Mouse (Mus musculus) gastrocnemius, postnatal 4 days (tissue): ENCODE results near the gene Gipr. TPM values are rescaled to one million over a fixed set of nuclear protein-coding genes. Genes with fewer than 3 reads are reported as not detected.

ENCODE experiments used
- DNase-seq, 2 experiments: peaks; one replicate each; pipeline ENCODE4 v3.0.0; 2021 to 2022; ENCODE audit warnings: low spot score in 2 of 2, mixed read lengths in 2 of 2
- total RNA-seq, 2 experiments: library from RNA; stranded (reverse); gene quantifications; 2 replicates each; pipeline ENCODE4 v1.2.3; 2021

Gene Gipr
- total RNA-seq, 2 experiments from 2014 or later = 0.13 to 0.15 TPM

DNA sequence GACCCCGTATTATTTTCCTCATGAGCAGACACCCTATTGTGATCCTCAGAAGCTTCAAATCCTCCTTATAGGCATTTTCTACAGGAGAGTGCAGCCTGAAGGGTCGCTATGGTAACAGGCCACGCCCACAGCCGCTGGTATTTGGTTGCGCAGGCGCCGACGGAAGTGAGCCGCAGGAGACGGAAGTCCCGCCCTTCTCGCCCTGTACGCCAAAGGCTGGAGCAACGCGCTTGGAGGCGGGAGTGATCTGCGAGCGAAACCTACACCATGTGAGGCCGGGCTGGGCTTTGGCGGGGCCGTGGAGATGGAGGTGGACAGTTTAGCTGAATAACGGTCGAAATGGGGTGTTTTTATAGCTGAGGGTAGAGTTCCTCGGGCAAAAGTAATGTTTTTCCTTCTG lies 16.3 kb downstream of the Gipr start, which contains the start of gene Snrpd2:
Snrpd2 (plus strand) TSS at position 97 of the 400 bp plus-strand sequence.
- peak; percentile 94 to 99 for DNase-seq

DNA sequence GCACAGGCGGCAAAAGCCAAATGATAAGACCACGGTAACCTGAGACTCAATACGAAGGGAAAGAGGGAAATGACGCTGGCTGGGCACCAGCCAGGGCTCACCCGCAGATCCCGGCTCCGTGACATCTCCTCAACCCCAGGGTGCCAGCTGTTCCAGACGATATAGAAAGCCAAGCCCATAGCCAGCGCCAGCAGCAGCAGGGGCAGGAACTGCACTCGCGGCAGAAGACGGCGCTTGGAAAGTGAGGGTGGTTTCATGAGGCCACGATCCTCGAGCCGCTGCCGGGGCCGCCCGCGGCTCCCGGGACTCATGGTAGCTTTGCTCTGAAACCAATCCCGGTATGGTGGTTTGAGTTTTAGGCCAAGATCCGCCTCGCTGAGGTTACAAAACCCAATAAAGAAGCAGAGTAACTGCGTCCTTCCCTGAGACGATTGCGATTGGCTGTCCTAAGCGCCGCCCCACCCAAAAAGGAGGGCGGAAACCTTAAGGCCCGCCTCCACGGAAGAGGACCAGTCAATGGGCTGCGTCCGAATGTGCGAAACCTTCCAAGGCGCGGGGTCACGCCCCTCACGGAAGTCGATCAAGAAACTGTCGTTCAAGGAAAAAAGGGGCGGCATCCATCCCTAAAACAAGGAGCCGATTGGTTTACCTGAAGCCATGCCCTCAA lies 16.9 kb downstream of the Gipr start, which contains the start of gene Qpctl:
Qpctl (minus strand) TSS at position 417 of the 667 bp plus-strand sequence.
- DNase-seq = peak; percentile 92 to 97

DNA sequence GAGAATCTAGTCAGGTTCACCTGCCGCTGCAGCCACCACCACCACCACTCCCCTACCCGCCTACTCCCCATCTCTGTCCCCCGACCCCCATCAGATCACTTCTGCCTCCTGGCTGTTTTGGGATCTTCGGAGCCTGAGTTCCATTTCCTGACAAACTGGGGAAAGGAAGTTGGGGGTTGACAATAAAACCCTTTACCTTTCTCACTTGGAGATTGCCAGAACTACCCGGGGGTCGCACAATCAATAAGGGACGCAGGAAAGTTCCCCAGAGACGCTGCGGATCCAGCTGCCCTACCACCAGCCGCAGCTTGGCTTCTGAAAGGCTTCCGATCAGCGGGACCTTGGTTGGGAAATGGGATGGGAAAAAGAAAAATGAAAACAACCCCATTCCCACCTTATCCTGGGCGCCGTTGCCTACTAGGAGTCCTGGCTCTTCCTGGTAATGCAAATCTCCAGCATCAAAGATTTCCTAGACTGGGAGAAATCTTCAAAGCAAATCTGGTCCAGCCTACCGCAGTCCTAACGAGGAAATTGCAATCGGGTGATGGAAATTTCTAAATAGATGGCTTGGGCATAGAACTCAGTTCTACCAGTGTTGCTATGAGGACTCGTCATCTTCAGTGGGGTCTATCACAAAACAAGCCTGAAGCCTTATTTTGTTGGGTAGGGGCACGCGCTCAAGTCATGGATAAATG lies 17.6 kb downstream of the Gipr start:
- DNase-seq = no peak

DNA sequence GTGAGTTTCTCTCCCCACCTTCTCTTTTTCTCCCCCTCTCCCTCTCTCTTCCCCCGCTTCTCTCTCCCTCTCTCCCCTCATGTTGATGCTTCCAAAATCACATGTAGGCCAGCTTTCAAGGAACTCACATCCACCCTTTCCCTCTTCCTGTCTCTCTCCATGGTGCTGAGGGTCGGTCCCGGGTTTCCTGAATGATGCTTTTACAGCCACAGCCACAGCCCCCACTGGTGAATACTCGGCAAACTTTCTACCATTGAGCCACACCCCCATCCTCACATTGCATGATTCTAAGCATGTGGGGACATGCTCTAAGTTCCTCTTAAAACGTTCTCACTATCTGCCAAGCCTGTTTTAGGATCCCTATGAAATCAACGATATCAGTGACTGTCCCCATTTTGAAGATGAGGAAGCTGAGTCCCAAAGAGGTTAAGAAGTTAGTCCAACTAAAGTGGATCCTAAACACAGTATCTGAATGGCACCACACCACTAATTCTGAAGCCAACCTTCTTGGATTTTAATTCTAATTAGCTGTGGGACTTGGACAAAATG lies 18.4 kb downstream of the Gipr start:
- DNase-seq = no peak

DNA sequence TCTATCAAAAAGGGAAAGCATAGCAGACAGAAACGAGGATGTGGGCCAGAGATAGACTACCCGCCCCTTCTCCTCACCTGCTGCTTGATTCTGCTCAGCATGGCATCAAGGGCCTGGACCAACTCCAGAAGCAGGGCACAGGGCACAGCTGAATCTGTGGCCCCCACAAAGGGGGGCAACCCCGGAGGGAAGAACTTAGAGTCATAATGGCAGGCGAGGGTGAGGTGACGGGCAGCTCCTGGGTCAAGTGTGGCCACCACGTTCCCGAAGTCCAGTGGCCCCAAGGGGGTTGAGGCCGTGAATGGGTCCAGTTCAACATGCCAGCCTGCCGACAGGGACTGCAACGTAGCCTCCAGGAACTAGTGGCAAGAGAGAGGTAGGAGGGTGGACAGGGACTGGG lies 19.1 kb downstream of the Gipr start:
- DNase-seq = no peak

DNA sequence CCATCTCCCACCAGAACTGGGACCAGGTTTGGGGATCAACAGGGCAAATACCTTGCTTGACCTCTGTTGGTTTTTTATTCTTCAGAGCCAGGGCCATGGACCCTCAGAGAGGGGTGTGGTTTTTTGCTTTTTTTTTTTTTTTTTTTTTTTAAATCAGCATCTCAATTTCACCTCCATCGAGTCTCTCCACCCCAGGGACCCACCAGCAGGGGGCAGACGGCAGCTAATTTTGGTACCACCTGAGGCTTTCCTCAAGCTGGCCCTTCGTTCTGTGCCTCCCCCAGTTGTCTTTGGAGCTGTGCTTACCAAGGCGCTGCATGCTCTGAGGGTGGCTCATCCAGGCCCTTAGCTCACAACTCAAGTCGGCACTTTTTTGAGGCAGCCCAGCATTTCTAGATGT lies 28.5 kb downstream of the Gipr start:
- DNase-seq = no peak

DNA sequence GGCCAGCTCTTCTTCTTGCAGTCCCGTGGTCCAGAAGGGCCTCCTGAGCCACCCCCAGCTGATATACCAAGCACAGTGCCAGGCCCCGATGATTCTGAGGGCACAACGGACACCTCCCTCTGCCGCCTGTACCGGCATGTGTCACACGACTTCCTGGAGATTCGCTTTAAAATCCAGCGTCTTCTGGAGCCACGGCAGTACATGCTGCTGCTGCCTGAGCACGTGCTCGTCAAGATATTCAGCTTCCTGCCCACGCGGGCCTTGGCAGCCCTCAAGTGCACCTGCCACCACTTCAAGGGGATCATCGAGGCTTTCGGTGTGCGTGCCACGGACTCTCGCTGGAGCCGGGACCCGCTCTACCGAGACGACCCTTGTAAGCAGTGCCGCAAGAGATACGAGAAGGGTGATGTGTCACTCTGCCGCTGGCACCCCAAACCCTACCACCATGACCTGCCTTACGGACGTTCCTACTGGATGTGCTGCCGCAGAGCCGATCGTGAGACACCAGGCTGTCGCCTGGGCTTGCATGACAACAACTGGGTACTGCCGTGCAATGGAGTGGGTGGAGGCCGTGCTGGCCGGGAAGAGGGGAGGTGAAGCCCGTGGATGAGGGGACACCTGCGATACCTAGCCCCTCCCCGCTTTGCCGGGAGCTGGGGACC lies 29.1 kb downstream of the Gipr start:
- DNase-seq = no peak

DNA sequence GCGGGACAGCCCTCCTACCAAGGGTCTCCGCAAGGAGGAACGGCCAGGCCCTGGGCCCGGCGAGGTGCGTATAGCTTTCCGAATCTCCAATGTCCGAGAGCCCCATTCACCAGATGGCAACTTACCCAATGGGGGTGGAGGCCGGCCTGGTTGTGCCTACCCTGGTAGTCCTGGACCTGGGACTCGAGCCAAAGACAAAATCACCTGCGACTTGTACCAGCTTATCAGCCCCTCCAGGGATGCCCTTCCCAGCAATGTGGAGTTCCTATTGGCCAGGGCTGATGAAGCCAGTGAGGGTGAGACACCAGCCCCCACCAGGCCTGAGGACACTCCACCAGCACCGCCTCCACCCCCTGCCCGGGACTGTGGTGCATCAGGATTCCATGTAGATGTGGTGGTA lies 29.8 kb downstream of the Gipr start:
- no peak for DNase-seq

DNA sequence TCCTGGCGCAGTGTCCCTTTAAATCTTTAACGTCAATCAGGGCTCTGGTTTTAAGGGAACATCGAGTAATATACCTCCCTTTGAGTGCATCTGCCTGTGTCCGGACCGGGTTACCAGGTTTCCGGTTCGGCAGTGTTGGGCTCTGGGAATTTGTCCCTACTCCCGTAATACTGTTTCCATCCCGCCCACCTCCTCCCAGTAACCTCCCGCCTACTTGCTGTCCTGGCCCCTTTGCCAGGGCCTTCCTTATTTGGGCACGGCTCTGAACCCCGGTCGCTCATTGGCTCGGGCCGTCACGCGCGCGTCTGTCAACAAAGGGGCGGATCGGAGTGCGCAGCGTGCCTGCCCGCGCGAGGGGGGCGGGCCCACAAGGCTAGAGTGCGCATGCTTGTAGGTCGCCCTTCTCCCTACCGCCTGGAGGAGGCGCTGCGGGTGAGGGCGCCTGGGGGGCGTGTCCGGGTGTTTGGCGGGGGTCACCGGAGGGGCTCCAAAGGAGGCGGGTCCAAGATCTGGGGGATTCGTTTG lies 34.5 kb downstream of the Gipr start:
- DNase-seq = peak; percentile 97

DNA sequence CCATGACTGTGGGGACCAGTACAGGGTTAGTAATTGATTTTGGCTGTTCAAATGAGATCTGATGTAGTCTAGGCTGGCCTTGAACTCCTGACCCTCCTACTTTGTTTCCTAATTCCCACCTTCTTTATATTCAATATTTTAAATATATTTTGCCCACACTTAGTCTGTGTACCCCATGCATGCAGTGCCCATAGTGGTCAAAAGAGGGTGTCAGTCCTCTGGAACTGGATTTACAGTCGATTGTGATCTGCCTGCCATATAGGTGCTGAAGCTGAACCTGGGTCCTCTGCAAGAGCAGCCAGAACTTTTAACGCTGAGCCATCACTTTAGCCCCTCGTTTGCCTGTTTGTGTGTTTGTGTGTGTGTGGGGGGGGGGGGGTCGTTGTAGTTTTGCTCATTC lies 35.3 kb downstream of the Gipr start:
- no peak for DNase-seq

DNA sequence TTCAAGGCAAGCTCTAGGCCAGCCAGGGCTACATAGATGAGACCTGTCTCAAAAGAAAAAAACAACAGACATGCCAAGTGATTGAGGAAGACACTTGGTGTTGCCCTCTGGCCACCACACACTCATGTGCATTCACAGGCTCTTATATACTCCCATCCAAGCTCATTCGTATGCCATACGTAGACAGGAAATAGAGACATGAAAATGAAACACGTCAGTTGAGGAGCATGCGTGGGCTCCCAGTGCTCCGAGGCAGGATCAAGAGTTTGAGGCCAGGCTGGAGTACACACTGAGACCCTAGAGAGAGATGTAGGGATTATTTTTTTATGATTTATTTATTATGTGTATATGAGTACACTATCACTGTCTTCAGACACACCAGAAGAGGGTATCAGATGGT lies 36.5 kb downstream of the Gipr start:
- no peak for DNase-seq

DNA sequence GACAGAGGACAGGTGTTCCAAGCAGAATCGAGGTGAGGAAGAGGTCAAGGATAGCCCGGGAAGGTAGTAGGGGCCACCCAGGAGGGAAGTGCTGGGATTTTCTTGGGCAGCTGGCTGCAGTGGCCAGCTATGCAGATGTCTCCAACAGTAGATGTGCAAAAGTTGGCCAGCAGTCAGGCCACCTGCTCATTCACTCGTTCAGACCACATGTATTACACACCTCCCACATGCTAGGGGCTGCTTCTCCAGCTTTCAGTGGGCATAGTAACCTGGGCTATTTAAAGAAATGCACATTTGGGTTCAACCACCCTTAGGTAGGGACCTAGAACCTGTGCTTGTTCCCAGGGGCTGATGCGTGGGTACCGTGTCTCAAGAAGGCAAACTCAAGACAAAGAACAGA lies 38.2 kb downstream of the Gipr start:
- DNase-seq = no peak

DNA sequence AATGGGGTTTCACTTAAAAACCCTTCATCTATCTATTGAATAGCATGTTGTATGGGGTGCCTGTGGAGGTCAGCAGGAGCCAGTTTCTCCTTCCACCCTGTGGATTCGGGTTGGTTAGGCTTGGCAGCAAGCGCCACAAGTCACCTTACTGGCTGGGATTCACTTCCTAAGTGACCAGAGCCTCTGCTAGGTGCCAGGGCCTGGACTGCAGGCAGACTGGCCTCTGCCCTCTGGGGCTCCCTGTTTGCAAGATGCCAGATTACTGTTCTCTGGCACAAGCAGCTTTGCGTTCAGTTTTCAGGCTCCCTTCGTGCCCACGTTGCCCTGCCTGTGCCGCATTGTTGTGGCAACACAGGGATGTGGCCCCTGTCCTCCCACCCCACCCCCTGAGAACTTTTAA lies 41.2 kb downstream of the Gipr start:
- no peak for DNase-seq

DNA sequence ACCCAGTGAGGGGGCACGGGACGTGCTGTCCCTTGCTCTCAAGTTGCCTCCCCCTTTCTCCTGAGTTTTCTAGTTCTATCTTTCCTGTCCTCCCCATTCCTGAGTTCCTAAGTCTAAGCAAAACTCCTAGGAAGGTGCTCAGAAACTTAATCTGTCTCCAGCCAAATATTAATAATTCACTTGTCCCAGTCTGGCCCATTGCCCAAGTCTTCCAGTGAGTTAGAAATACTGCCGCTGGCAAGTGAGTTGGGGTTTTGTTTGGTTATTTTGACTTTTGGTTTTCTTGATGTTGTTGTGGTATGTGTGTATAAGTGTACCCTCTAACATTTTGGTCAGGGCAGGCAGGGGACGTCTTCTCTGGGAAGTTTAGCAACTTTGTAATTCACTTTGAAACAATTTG lies 44.2 kb downstream of the Gipr start:
- no peak for DNase-seq

DNA sequence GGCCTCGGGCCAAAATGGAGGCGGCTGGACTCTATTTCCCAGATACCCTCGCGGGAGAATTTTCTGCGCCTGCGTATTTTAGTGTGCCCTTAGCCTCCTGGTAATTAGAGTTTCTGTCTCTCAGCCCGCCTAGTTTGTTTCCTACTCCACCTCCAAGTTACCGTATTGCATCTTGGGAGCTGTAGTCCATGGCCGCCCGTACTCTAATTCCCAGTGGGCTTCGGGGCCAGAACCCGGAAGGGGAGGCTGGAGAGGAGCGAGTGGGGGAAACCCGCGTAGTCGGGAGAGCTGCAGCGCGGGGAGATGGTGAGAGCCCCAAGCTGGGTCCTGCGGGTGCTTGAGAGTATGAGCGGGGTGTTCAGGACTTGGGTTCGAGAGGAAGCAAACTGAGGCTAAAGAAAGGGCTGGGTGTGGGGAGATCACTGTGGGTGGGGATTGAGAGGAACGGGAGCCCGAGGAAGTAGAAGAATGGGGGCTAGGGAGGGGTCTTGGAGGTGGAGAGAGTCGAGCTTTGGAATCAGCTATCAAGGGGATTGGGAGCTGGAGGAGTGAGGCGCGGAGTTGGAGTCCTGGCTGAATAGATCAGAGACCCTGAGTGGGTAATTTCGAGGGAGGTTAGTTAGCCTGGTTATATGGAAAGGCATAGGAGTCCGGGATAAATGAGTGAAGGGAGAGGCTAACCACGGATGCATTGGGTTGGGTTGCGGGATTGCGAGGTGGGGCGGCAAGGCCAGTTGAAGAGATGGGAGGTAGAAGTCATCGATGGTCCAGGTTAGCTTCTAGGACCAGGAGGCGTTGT lies 46.1 kb downstream of the Gipr start, which contains the start of gene Fbxo46:
Fbxo46 (plus strand) TSS at position 229 of the 799 bp plus-strand sequence.
- DNase-seq = peak; percentile 69 to 89

DNA sequence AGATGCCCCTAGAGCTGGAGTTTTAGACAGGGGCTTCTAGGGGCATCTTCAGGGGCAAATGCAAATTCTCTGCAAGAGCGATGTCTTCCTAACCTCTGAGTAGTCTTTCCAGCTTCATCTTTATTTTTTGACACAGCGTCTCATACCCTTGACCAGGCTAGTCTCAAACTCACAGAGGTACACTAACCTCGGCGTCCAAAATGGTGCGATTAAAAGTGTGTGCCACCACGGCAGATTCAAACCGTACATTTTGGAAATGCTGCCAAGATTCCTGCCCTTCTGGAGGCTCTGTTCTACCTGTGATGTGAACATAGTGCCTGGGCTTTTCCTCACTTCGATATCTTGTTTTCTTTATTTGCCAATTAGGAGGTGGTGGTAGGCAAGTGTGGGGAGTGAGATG lies 46.8 kb downstream of the Gipr start:
- no peak for DNase-seq

DNA sequence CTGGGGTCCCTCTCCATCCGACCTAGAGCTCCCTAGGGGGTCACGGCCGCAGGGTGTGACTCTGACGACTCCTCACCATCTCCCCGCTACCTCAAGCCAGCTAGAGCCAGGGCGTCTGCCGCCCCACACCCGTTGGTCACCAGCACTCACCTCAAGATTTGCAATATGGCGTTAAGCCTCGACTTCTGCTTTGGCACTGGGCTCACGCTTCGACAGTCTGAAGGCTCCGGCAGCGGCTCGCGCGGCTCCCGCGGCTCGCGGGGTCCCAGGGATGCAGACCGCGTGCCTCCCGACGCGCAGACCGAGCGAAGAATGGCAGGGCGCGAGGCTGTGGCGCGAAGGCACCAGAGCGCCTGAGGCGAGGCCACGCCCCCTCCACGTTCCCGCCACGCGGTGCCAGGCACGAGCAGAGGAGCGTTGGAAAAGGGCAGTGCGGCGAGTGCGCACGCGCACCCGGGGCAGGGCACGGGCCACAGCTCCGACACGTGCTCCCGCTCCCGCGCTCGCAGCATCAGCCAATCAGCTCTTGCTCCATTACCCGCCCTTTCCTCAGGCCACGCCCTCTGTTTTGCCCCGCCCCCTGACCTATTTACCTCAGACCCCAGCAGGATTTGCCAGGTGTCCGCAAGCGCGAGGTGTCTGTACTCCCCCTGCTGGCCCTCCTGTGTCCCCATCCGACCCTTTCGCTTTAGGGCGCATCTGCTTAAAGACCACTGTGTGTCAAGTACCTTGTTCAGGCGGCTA lies 47.7 kb downstream of the Gipr start, which contains the start of gene Gm4969:
Gm4969 (minus strand) TSS at position 341 of the 744 bp plus-strand sequence.
- DNase-seq = peak in 1 of 2 experiments; percentile 59

DNA sequence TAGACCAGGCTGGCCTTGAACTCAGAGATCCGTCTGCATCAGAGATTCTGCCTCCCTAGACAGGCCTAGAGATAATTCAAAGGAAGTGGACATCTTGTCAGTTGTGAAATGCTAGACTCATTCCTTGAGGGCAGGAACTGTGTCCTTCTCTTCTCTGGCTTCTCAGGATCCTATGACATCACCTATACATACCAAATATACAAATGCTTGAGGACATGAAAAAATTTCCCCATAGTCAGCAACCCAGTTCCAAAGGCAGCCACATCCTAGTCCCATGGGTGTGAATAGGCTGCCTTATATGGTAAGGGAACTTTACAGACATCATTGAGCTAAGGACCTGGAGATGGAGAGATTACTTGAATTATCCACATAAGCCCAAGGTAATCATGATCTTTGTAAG lies 56.4 kb downstream of the Gipr start:
- no peak for DNase-seq

DNA sequence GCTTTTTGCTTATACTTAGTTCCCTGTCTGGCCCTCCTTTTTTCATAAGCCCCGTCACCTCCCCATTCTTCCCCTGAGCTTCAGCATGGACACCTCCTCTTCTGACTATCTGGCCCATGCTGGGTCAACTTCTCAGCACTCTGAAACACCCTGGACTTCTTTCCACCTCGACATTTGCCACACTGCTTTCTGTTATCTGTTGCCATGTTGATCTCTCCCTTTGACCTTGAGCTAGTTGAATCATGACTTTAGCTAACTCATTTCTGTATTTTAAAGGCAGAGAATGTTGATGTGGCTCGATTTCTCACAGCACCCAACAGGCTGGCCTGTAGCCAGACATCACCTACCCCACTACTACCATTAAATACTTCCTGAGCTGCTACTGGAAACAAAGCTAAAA lies 58.5 kb downstream of the Gipr start:
- no peak for DNase-seq
